Mouse (Mus musculus) intestine, postnatal 0 days (tissue): Measurements from ENCODE around the gene Alg3. TPM values are rescaled to one million over a fixed set of nuclear protein-coding genes. Genes with fewer than 3 reads are reported as not detected.

Experiments
- ATAC-seq: fragments of 200-750 bp; cut with Nextera tagmentation; 2 replicates; pipeline ENCODE4 v1.8.0; 2017; ENCODE audit warnings: mild to moderate bottlenecking, moderate TSS enrichment, moderate library complexity
- H3K27ac ChIP-seq: fragments of 300-500 bp; sonication (generic); 2 replicates; pipeline ENCODE4 v1.5.1; 2014; ENCODE audit warnings: mild to moderate bottlenecking, low read depth, low read length, moderate library complexity
- H3K27me3 ChIP-seq: fragments of 300-500 bp; sonication (generic); replicated peaks from 2 replicates; pipeline ENCODE4 v1.6.1; 2014; ENCODE audit warnings: low read length, mixed read lengths; ENCODE audit not compliant: control insufficient read depth, insufficient read depth
- H3K36me3 ChIP-seq: fragments of 300-500 bp; sonication (generic); 2 replicates; pipeline ENCODE4 v1.6.1; 2014; ENCODE audit warnings: mild to moderate bottlenecking, moderate library complexity; ENCODE audit not compliant: control insufficient read depth, insufficient read depth
- H3K4me1 ChIP-seq: fragments of 300-500 bp; sonication (generic); replicated peaks from 2 replicates; pipeline ENCODE4 v1.6.1; 2014; ENCODE audit warnings: antibody characterized with exemption, low read length, mixed read lengths; ENCODE audit not compliant: control insufficient read depth, insufficient read depth
- H3K4me2 ChIP-seq: fragments of 300-500 bp; sonication (generic); replicated peaks from 2 replicates; pipeline ENCODE4 v1.6.1; 2014; ENCODE audit warnings: low read depth, mild to moderate bottlenecking, moderate library complexity
- H3K4me3 ChIP-seq: fragments of 300-500 bp; sonication (generic); 2 replicates; pipeline ENCODE4 v1.5.1; 2014; ENCODE audit warnings: low read depth, low read length
- H3K9ac ChIP-seq: fragments of 300-500 bp; sonication (generic); 2 replicates; pipeline ENCODE4 v1.6.1; 2014; ENCODE audit warnings: mild to moderate bottlenecking, low read depth, low read length
- H3K9me3 ChIP-seq: fragments of 300-500 bp; sonication (generic); 2 replicates; pipeline ENCODE4 v1.6.1; 2016; ENCODE audit warnings: mixed run types; ENCODE audit not compliant: control insufficient read depth
- CTCF ChIP-seq: sonication (generic); IDR thresholded peaks from 2 replicates; pipeline ENCODE4 v1.5.1; 2016; ENCODE audit warnings: low read depth, mild to moderate bottlenecking, control low read depth, antibody characterized with exemption, moderate library complexity
- WGBS: fragments of 180-500 bp; shearing (Covaris S2); extraction: QIAGEN DNeasy Blood & Tissue Kit; methylation state at CpG from one replicate; pipeline ENCODE4 v1.1.7; 2014; 5-methylcytosine and 5-hydroxymethylcytosine counted together
- polyA plus RNA-seq: library from polyadenylated mRNA; unstranded; fragments of >200 nt; fragmentation: Nextera tagmentation; extraction: Ambion mirVana; gene quantifications from 2 replicates; pipeline ENCODE4 v1.2.1, GENCODE M21; 2015

Alg3 gene
- polyA plus RNA-seq, 1 experiment from 2014 or later = 27.8 TPM

DNA sequence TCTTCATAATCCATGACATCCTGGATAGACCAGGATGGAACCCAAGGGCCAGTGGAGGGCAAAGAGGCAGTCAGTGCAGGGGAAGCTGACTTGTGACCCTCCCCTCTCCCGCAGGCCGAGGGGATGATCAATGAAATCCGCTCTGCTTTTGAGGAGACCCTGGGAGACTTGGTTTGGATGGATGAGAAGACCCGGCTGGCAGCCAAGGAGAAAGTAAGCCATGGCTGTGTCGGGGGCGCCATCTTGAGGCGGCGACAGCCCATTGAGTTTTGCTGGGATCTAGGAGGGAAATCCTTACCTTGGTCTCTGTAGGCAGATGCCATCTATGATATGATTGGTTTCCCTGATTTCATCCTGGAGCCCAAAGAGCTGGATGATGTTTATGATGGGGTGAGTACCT is 30.6 kb upstream of the Alg3 start:
- H3K9ac ChIP-seq = no peak overlapping the region
- H3K4me1 ChIP-seq = no peaks in the 10 kb centered on the region
- H3K4me2 ChIP-seq = no peak overlapping the region
- no peaks in the 10 kb centered on the region for H3K9me3 ChIP-seq
- H3K36me3 ChIP-seq = no peaks in the 10 kb centered on the region
- ATAC-seq = no peak
- H3K4me3 ChIP-seq = no peak overlapping the region
- TF ChIP-seq CTCF = peak; percentile 92
- WGBS = under 1% methylated on average over 8 of the region's 8 CpGs
- no peak overlapping the region for H3K27ac ChIP-seq
- no peaks in the 10 kb centered on the region for H3K27me3 ChIP-seq

DNA sequence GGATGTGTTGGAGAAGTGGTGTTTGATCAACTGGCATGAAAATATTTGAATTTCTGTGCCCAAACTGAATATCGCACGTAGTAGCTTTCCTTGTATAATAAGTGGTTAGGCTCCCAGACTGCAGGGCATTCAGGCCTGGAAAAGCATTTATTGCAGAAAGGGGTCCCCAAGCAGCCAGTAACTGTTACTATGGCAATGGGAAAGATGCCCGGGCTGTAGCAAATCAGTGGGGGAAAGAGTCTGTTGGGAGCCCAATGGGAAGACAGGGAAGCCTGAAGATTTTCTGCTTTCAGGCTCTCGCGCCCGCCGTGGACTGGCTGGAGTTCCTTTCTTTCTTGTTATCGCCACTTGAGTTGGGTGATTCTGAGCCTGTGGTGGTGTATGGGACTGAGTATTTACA is 26.8 kb upstream of the Alg3 start:
- 79% methylated on average over 8 of the region's 8 CpGs for WGBS
- Histone ChIP-seq H3K4me1 (no peaks in the 10 kb centered on the region), H3K36me3 (no peaks in the 10 kb centered on the region), H3K27me3 (no peaks in the 10 kb centered on the region), H3K4me2 (no peak overlapping the region), H3K9me3 (no peaks in the 10 kb centered on the region), H3K4me3 (no peak overlapping the region), H3K9ac (no peak overlapping the region), H3K27ac (no peak overlapping the region)
- no peak for ATAC-seq
- no peak for TF ChIP-seq CTCF

DNA sequence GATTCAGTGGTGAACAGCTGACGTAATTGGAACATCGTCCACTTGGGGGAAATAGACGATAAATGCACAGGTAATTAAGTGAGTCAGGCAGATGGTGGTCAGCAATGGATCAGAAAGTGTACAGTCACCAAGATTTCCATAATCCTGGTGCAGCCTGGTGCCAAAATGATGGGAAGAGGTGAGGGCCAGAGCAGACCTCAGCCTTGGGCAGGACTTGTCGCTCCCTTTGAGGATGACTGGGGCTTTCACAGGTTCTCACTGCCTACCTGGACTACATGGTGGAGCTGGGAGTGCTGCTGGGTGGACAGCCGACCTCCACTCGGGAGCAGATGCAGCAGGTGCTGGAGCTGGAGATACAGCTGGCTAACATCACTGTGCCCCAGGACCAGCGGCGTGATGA is 25.9 kb upstream of the Alg3 start:
- Histone ChIP-seq H3K4me2 (no peak overlapping the region), H3K27ac (no peak overlapping the region), H3K9ac (no peak overlapping the region), H3K4me1 (no peaks in the 10 kb centered on the region), H3K4me3 (no peak overlapping the region), H3K36me3 (no peaks in the 10 kb centered on the region), H3K9me3 (no peaks in the 10 kb centered on the region), H3K27me3 (no peaks in the 10 kb centered on the region)
- 72% methylated on average over 8 of the region's 8 CpGs for WGBS
- ATAC-seq = no peak
- TF ChIP-seq CTCF = no peak

DNA sequence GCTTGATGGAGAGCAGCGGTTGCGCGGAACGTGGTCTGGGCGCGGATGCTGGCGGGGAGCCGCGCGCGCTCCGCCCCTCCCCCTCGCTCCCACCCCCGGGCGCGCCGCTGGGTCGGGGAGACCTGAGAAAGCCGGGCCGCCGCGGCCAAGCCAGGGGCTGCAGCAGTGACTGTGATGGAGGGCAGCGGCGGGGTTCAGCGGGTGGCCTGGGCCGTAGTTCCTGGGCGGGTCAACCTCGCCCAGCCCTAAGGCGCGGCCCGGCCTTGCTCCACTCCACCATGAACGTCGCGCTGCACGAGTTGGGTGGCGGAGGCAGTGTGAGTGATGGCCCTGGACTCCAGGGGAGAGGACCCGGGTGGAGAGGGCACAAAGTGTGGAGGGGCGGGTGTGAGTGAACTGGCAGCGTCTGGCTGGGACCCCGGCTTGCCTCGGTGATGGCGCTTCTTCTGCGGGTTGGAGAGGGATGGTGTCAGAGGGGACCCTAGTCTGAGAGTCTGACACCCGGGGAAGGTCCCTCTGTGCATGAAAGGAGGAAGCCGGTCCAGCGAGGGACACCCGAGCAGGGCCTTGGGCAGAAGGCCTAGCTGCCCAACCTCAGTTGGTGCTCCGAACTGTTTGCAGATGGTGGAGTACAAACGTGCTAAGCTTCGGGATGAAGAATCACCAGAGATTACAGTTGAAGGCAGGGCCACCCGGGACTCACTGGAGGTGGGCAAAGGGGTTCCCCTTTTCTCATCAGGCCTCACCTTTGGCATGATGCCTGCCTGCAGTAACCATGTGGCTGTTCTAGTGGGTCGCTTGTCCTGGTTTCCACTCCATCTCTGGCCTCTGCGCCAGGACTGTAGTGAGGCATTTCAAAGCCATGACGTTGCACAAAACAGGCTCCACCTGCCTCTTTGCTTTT is 18.4 kb upstream of the Alg3 start, which contains the start of gene Ece2:
TSS of gene Ece2 (plus strand) at position 98 of the 904 bp plus-strand sequence.
- no peak for ATAC-seq
- Histone ChIP-seq H3K27ac (no peak within 1 kb of the TSS), H3K36me3 (no peaks in the 10 kb centered on the region), H3K27me3 (peaks cover 20% of the 10 kb centered on the region; the same call in 1 of the 2 replicates), H3K4me2 (peak within 1 kb of the TSS; percentile 82), H3K9me3 (no peaks in the 10 kb centered on the region), H3K9ac (peak within 1 kb of the TSS; percentile 48), H3K4me1 (no peaks in the 10 kb centered on the region), H3K4me3 (peak within 1 kb of the TSS; percentile 44)
- TF ChIP-seq CTCF = no peak
- WGBS = 9% methylated on average over 54 of the region's 54 CpGs

DNA sequence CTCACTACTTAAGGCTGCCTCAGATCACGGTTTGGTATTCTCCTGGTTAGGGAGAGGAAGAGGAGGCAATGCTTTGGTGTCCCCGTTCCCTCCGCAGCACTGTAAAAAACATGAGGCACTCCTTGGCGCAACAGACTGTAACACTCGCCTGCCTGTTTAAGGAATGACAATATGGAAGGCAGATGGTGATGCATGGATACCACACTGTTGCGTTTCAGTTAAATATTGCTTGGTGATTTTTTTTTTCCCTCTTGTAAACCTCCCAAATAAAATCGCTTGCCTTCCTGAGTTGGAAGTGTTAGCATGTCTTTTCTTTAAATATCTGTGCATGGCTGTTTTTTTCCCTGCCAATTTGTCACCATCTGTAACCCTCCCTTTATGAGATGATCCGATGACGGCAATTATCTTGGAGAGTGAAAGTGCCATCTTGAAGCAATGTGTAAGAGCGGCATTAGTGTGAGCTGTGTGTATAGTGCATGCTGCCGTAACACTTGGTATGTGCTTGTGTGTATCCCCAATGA is 17.4 kb upstream of the Alg3 start:
- Histone ChIP-seq H3K4me2 (no peak overlapping the region), H3K9me3 (no peaks in the 10 kb centered on the region), H3K9ac (no peak overlapping the region), H3K4me1 (no peaks in the 10 kb centered on the region), H3K27ac (no peak overlapping the region), H3K4me3 (no peak overlapping the region), H3K27me3 (peaks cover 20% of the 10 kb centered on the region; the same call in 1 of the 2 replicates), H3K36me3 (no peaks in the 10 kb centered on the region)
- TF ChIP-seq CTCF = no peak
- no peak for ATAC-seq
- 60% methylated on average over 11 of the region's 11 CpGs for WGBS

DNA sequence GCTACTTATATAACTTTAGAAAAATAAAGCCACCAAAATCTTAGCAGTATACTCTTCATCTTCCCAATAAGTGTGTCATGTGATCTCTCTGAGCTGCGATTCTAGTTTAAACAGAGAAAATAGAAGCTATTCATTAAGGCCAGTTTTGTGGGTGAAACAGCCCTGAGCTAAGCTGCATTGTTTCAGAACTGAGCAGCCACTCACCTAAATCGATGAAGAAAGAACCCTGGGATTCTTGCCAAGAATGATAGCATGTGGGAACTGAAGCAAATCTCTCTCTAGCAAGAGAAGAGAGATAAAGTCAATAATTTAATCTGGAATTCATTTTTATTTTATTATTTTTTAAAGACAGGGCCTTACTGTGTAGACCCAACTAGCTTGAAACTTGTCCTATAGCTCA is 11.7 kb upstream of the Alg3 start:
- Histone ChIP-seq H3K9ac (no peak overlapping the region), H3K4me2 (no peak overlapping the region), H3K9me3 (no peaks in the 10 kb centered on the region), H3K27ac (no peak overlapping the region), H3K4me1 (peaks cover 7% of the 10 kb centered on the region), H3K36me3 (0 out of 2 replicates have a peak, but pooled peaks cover 4% of the 10 kb centered on the region), H3K27me3 (peaks cover 20% of the 10 kb centered on the region), H3K4me3 (no peak overlapping the region)
- TF ChIP-seq CTCF = no peak
- 52% methylated on average over 2 of the region's 2 CpGs for WGBS
- ATAC-seq = no peak
